Mouse (Mus musculus) heart, embryonic 16.5 days (tissue): ENCODE measurements around the gene Zfp574. TPM values are rescaled to one million over a fixed set of nuclear protein-coding genes. Genes with fewer than 3 reads are reported as not detected.
A peak's percentile ranks its signal among the peaks of the same experiment; 100 is the strongest.

ENCODE experiments used
- ATAC-seq: fragments of 200-750 bp; cut with Nextera tagmentation; replicated peaks from 2 replicates; pipeline ENCODE4 v1.8.0; 2017; ENCODE audit warnings: moderate number of reproducible peaks; ENCODE audit not compliant: insufficient read depth, low FRiP score; ENCODE audit errors: extremely low read depth
- H3K27ac ChIP-seq: fragments of 300-500 bp; sonication (generic); 2 replicates; pipeline ENCODE4 v1.5.1; 2014; ENCODE audit warnings: mild to moderate bottlenecking, low read length, control low read depth, moderate library complexity
- H3K27me3 ChIP-seq: fragments of 300-500 bp; sonication (generic); 2 replicates; pipeline ENCODE4 v1.6.1; 2014; ENCODE audit warnings: low read length, mixed read lengths; ENCODE audit not compliant: control insufficient read depth, insufficient read depth
- H3K36me3 ChIP-seq: fragments of 300-500 bp; sonication (generic); 2 replicates; pipeline ENCODE4 v1.6.1; 2014; ENCODE audit not compliant: control insufficient read depth, insufficient read depth
- H3K4me1 ChIP-seq: fragments of 300-500 bp; sonication (generic); 2 replicates; pipeline ENCODE4 v1.6.1; 2014; ENCODE audit warnings: low read length, mixed read lengths; ENCODE audit not compliant: control insufficient read depth, insufficient read depth
- H3K4me2 ChIP-seq: fragments of 300-500 bp; sonication (generic); 2 replicates; pipeline ENCODE4 v1.6.1; 2014; ENCODE audit warnings: low read depth, mild to moderate bottlenecking, control low read depth, low read length
- H3K4me3 ChIP-seq: fragments of 300-500 bp; sonication (generic); 2 replicates; pipeline ENCODE4 v1.5.1; 2014; ENCODE audit warnings: mild to moderate bottlenecking, control low read depth, low read length
- H3K9ac ChIP-seq: fragments of 300-500 bp; sonication (generic); 2 replicates; pipeline ENCODE4 v1.6.1; 2014; ENCODE audit warnings: low read length, control low read depth
- H3K9me3 ChIP-seq: fragments of 300-500 bp; sonication (generic); replicated peaks from 2 replicates; pipeline ENCODE4 v1.6.1; 2016; ENCODE audit warnings: low read length; ENCODE audit not compliant: control insufficient read depth
- WGBS: fragments of 180-500 bp; shearing (Covaris S2); extraction: QIAGEN DNeasy Blood & Tissue Kit; methylation state at CpG from one replicate; pipeline ENCODE4 v1.1.7; 2014; 5-methylcytosine and 5-hydroxymethylcytosine counted together
- polyA plus RNA-seq: library from polyadenylated mRNA; unstranded; fragments of >200 nt; fragmentation: Nextera tagmentation; extraction: Ambion mirVana; gene quantifications from 2 replicates; pipeline ENCODE4 v1.2.1, GENCODE M21; 2015

The Zfp574 gene
- polyA plus RNA-seq, 1 experiment from 2014 or later = 19.6 TPM

DNA sequence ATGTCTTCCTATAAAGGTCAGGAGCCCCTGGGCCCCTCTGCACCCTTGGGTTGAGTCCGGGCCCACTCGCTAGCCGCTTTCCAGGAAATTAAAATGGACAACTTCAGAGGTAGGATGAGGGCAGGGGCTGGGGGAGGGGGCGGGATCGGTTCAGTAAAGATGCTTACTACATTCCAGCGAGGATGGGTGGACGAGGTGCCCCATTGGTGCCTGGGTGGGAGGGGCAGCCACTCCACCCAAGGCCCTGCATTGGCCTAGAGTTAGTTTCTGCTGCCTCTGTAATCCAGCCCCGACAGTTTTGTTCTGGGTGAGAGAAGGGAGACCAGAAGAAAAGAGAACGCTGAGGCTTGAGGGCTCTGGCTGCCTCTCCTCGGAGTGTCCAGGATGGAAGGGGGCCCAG, 17.5 kb downstream of the Zfp574 start:
- Histone ChIP-seq H3K4me1 (peaks cover 6% of the 10 kb centered on the region; the same call in 1 of the 2 replicates), H3K9ac (no peak overlapping the region), H3K9me3 (no peaks in the 10 kb centered on the region), H3K27me3 (no peaks in the 10 kb centered on the region; the same call in none of the 2 replicates), H3K4me3 (no peak overlapping the region), H3K27ac (no peak overlapping the region), H3K36me3 (no peaks in the 10 kb centered on the region), H3K4me2 (no peak overlapping the region)
- WGBS = 40% methylated on average over 9 of the region's 10 CpGs
- ATAC-seq = no peak

DNA sequence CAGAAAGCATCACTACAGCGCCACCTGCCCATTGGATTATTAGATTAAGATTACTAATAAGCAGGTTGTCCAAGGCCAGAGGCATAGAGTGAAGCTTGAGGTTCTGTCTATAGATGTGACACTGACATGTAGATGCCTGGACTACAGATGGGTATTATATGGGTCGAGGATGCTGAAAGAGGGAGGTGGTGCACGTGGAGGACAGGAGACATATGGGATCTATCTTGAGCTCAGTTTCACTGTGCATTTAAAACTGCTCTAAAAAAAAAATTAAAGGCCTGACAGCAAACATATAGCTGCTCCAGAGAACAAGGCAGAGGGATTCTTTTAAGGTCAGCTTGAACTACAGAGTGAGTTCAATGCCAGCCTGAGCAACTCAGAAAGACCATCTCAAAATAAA, 25.8 kb downstream of the Zfp574 start:
- H3K27me3 ChIP-seq = no peaks in the 10 kb centered on the region; the same call in 1 of the 2 replicates
- ATAC-seq = no peak
- H3K4me2 ChIP-seq = no peak overlapping the region

GRCm38 (mm10) chr7:25099581-25099980, 27.2 kb downstream of the Zfp574 start:
- Histone ChIP-seq H3K4me1 (no peaks in the 10 kb centered on the region), H3K4me3 (no peak overlapping the region), H3K27me3 (no peaks in the 10 kb centered on the region), H3K4me2 (no peak overlapping the region), H3K9ac (no peak overlapping the region), H3K9me3 (no peaks in the 10 kb centered on the region), H3K36me3 (no peaks in the 10 kb centered on the region), H3K27ac (no peak overlapping the region)
- 54% methylated on average over 4 of the region's 4 CpGs for WGBS
- ATAC-seq = no peak

More for the DNA sequence above, 25.8 kb downstream of the Zfp574 start:
- Histone ChIP-seq H3K9me3 (no peaks in the 10 kb centered on the region), H3K4me3 (no peak overlapping the region), H3K4me1 (peaks cover 3% of the 10 kb centered on the region; the same call in 1 of the 2 replicates), H3K36me3 (no peaks in the 10 kb centered on the region), H3K27ac (no peak overlapping the region), H3K9ac (no peak overlapping the region)
- 65% methylated on average over 3 of the region's 3 CpGs for WGBS

DNA sequence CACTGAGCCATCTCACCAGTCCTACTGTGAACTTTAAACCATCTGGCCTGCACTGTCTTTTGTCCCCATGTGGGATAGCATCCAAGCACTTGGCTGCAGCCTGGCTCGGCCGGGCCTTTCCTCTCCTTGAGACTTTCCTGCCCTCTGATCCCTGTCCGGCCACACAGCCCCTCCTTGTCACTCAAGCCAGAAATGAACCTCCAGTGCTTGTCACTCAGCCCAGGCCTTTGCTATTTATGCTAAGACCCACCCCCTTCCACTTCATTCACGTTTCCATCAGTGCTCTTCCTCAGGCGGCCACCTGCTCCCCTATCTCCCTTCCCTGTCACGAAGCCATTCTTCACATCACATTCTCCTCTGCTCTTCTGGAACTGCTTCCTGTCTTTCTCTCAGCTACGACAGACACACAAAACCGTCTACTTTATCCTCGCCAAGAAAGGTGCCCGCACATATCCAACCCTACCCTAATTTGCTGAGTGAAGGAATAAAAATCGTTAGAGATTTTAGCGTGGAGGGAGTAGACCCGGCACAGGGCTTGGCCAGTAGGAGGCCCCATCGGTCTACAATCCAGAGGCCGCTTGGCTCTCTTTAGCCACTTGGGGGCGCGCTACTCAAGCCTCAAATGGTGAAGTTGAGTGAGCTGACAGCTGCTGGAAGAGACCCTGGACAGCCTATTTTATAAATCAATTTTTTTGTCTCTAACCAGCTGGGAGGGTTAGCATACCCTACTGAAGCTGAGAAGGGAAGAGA, 33.2 kb downstream of the Zfp574 start:
- H3K4me3 ChIP-seq = no peak overlapping the region

GRCm38 (mm10) chr7:25106790-25107502, 34.6 kb downstream of the Zfp574 start:
- Histone ChIP-seq H3K9me3 (no peaks in the 10 kb centered on the region), H3K9ac (peak overlapping the region; percentile 29; the same call in 1 of the 2 replicates), H3K27me3 (no peaks in the 10 kb centered on the region), H3K4me3 (no peak overlapping the region), H3K27ac (no peak overlapping the region; the same call in 1 of the 2 replicates), H3K4me2 (peak overlapping the region; percentile 32), H3K36me3 (no peaks in the 10 kb centered on the region), H3K4me1 (peaks cover 10% of the 10 kb centered on the region)
- ATAC-seq = no peak
- WGBS = 23% methylated on average over 16 of the region's 17 CpGs

More for the DNA sequence above, 33.2 kb downstream of the Zfp574 start:
- Histone ChIP-seq H3K27ac (no peak overlapping the region), H3K4me2 (no peak overlapping the region), H3K9me3 (no peaks in the 10 kb centered on the region), H3K27me3 (no peaks in the 10 kb centered on the region), H3K9ac (no peak overlapping the region), H3K4me1 (peaks cover 10% of the 10 kb centered on the region), H3K36me3 (no peaks in the 10 kb centered on the region)
- 12% methylated on average over 17 of the region's 17 CpGs for WGBS
- no peak; the same call in 1 of the 2 replicates for ATAC-seq

DNA sequence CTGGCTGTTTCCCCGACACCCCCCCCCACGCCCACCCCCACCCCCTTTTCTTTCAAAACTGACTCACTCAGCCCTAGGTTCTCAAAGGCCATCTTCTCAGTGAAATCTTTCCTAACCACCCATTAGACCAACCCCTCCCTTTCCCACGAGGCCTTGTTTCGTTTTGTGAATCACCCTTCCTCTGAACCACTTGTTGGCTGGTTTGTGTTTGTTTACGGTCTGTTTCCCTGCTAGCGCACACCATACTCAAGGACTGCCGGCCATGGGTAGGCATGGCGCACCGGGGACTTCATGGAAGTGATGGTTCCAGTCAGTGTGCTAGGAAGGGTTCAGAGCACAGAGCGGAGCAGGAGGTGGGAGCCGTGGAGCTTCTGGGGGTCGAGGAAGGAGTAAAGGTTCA, 37.0 kb downstream of the Zfp574 start:
- WGBS = 75% methylated on average over 12 of the region's 12 CpGs
- H3K27me3 ChIP-seq = no peaks in the 10 kb centered on the region
- no peaks in the 10 kb centered on the region for H3K36me3 ChIP-seq
- no peak overlapping the region for H3K4me2 ChIP-seq
- H3K4me1 ChIP-seq = peaks cover 10% of the 10 kb centered on the region
- no peak overlapping the region for H3K4me3 ChIP-seq
- H3K9ac ChIP-seq = no peak overlapping the region
- no peaks in the 10 kb centered on the region for H3K9me3 ChIP-seq
- ATAC-seq = no peak
- H3K27ac ChIP-seq = no peak overlapping the region

DNA sequence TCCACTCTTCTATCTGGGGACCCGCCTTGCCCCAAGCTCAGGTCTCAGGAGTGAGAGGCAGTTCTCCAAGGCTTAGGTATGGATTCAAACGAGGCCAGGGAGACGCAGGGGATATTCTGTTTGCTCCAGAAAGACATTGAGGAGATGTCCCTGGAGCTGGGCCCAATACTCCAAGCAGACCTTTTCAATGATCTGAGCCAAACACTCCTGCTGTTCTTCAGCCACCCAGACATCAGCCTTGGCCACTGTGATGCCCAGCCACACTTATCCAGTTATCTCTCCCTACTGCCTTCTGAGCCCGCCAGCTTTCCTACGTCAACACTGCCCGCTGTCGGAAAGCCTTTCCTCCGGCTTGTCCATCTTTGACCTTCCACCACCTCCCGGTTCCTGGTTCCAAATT, 38.0 kb downstream of the Zfp574 start:
- no peaks in the 10 kb centered on the region for H3K9me3 ChIP-seq
- no peak for ATAC-seq
- H3K27me3 ChIP-seq = peaks cover 5% of the 10 kb centered on the region; the same call in 1 of the 2 replicates
- no peak overlapping the region for H3K9ac ChIP-seq
- H3K4me2 ChIP-seq = no peak overlapping the region
- WGBS = 62% methylated on average over 9 of the region's 9 CpGs
- H3K4me3 ChIP-seq = no peak overlapping the region
- H3K4me1 ChIP-seq = peaks cover 10% of the 10 kb centered on the region
- no peaks in the 10 kb centered on the region for H3K36me3 ChIP-seq
- no peak overlapping the region for H3K27ac ChIP-seq

DNA sequence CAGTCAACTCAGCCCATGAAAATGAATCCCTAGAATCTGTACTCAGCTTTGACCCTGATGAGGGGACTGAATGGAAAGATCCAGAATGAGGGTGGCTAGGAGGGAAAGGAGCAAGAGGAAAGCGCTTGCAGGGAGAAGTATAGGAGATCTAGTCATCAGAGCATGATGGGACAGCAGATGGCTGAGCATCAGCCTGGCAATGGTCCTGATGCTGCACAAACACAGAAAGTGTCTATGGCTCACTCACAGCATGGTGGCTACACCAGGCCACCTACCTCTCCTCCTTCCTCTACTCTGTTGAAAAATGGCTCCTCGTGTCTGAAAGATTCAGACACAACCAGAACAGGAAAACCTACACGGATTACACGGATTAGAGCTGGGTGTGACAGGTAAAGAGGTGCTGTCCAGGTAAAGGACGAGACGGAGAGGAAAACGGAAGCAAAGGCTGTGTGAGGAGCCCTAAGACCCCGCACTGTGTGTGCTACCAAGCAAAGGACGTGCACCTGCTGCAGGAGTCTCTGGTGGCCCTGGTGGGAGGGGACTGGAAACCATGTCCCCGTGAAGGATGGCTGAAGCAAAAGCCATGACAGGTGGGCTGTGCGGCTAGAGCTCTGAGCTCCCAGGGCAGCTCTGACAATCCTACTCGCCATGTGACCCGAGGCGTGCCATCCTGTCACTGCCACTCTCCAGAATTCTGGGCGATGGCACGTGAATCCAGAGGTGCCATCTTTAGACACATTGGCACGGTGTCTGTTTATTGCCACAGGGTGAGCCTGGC, 40.0 kb downstream of the Zfp574 start:
- no peak overlapping the region for H3K9ac ChIP-seq
- no peaks in the 10 kb centered on the region for H3K36me3 ChIP-seq
- peaks cover under 1% of the 10 kb centered on the region for H3K4me1 ChIP-seq
- H3K27ac ChIP-seq = no peak overlapping the region
- H3K4me2 ChIP-seq = no peak overlapping the region
- peaks cover 10% of the 10 kb centered on the region for H3K27me3 ChIP-seq
- WGBS = 81% methylated on average over 17 of the region's 17 CpGs
- no peak overlapping the region for H3K4me3 ChIP-seq
- ATAC-seq = no peak
- no peaks in the 10 kb centered on the region for H3K9me3 ChIP-seq
